Comparison of ENCODE assay signal across 20 mouse cellular contexts in genomic region chr9:114647506-114648432, GRCm38 (mm10). TPM values are rescaled to one million over a fixed set of nuclear protein-coding genes. Genes with fewer than 3 reads are reported as not detected.
DNase-seq lines count a peak whose midpoint lies in the region; ATAC-seq and TF ChIP-seq lines count a peak whose summit lies in the region.
"Had no signal": no experiment of that assay in that cellular context is flagged by ENCODE, and none has a peak within 500 bp of the region (broad histone marks: within the 10 kb centered on the region; RNA-seq: fewer than 3 reads in every experiment).

No protein-coding gene starts in this region.

- H3K4me3 ChIP-seq in kidney, adult 2 months (ENCODE audit: insufficient read depth, low read depth, low read length) = no peak overlapping the region
- no peak overlapping the region for H3K4me3 ChIP-seq in lung, embryonic 14.5 days (ENCODE audit: low read depth, low read length)
- no peak overlapping the region for H3K4me3 ChIP-seq in forebrain, postnatal 0 days (ENCODE audit: low read depth, low read length)
- H3K4me3 ChIP-seq: embryonic facial prominence, embryonic 12.5 days; erythroblast, embryonic 14.5 days; forebrain, embryonic 13.5 days; heart, adult 2 months; midbrain, embryonic 15.5 days had no signal

- no peak; the same call in 1 of the 2 replicates for ATAC-seq in lung, embryonic 14.5 days (ENCODE audit: insufficient read depth)
- no peak for ATAC-seq in forebrain, postnatal 0 days
- ATAC-seq: hindbrain, embryonic 16.5 days; midbrain, embryonic 15.5 days had no signal

- no peaks in the 10 kb centered on the region for H3K9me3 ChIP-seq in lung, embryonic 14.5 days (ENCODE audit: low read depth, low read length)
- no peaks in the 10 kb centered on the region for H3K9me3 ChIP-seq in forebrain, postnatal 0 days (ENCODE audit: low read length)
- H3K9me3 ChIP-seq: embryonic facial prominence, embryonic 12.5 days; forebrain, embryonic 13.5 days; midbrain, embryonic 15.5 days had no signal

- WGBS in kidney, adult 2 months = 78% methylated on average over 28 of the region's 28 CpGs
- 76% methylated on average over 28 of the region's 28 CpGs for WGBS in lung, embryonic 14.5 days
- WGBS in forebrain, postnatal 0 days = 83% methylated on average over 28 of the region's 28 CpGs

- H3K4me1 ChIP-seq in kidney, adult 2 months (ENCODE audit: control insufficient read depth, insufficient read depth, low read length) = no peaks in the 10 kb centered on the region
- no peaks in the 10 kb centered on the region for H3K4me1 ChIP-seq in lung, embryonic 14.5 days (ENCODE audit: insufficient read depth)
- no peaks in the 10 kb centered on the region for H3K4me1 ChIP-seq in forebrain, postnatal 0 days (ENCODE audit: insufficient read depth)
- H3K4me1 ChIP-seq: embryonic facial prominence, embryonic 12.5 days; forebrain, embryonic 13.5 days; midbrain, embryonic 15.5 days had no signal

- H3K27me3 ChIP-seq in kidney, adult 2 months (replicated peaks; ENCODE audit: control insufficient read depth, insufficient read depth, low read length) = no peaks in the 10 kb centered on the region
- H3K27me3 ChIP-seq in lung, embryonic 14.5 days (ENCODE audit: insufficient read depth, low read length) = peaks cover 7% of the 10 kb centered on the region; the same call in 1 of the 2 replicates
- H3K27me3 ChIP-seq in forebrain, postnatal 0 days (ENCODE audit: insufficient read depth, low read length) = no peaks in the 10 kb centered on the region

- no peak overlapping the region for H3K27ac ChIP-seq in kidney, adult 2 months (ENCODE audit: insufficient read depth, low read depth, low read length)
- H3K27ac ChIP-seq in lung, embryonic 14.5 days (ENCODE audit: low read depth) = no peak overlapping the region
- no peak overlapping the region for H3K27ac ChIP-seq in forebrain, postnatal 0 days (ENCODE audit: low read depth, low read length)
- H3K27ac ChIP-seq: embryonic facial prominence, embryonic 12.5 days; forebrain, embryonic 13.5 days; heart, adult 2 months; midbrain, embryonic 15.5 days had no signal

- TF ChIP-seq CTCF in kidney, adult 2 months (conservative IDR thresholded peaks at IDR 0.05; ENCODE audit: insufficient read depth, insufficient read length, low read depth, low read length) = no peak
- TF ChIP-seq CTCF in lung, embryonic 14.5 days (IDR thresholded peaks at IDR 0.05; ENCODE audit: low read depth) = 0 out of 2 replicates have a peak, but pooled peaks have one; percentile 4
- no peak for TF ChIP-seq CTCF in forebrain, postnatal 0 days (IDR thresholded peaks at IDR 0.05; ENCODE audit: low read depth)

- DNase-seq in kidney, adult 2 months = peak; percentile 36
- DNase-seq in kidney, postnatal 14 days = no peak
- no peak for DNase-seq in lung, embryonic 14.5 days
- DNase-seq in lung, postnatal 4 days = no peak
- DNase-seq in A20 (ENCODE audit: low read depth, low spot score) = peak; percentile 32
- peak; percentile 14 for DNase-seq in adipocyte (ENCODE audit: low spot score)
- no peak for DNase-seq in ovary, postnatal 36 days (ENCODE audit: low spot score)
- no peak for DNase-seq in forebrain, postnatal 0 days
- DNase-seq: adrenal gland, postnatal 14 days; cerebellum, adult 9-11 months; gastrocnemius, postnatal 14 days; heart, adult 2 months; kidney, postnatal 10 days; lung, adult 18-20 months; thymus, postnatal 25 days had no signal

- no peak overlapping the region for H3K9ac ChIP-seq in lung, embryonic 14.5 days
- no peak overlapping the region for H3K9ac ChIP-seq in forebrain, postnatal 0 days
- H3K9ac ChIP-seq: embryonic facial prominence, embryonic 12.5 days; forebrain, embryonic 13.5 days; midbrain, embryonic 15.5 days had no signal

- no peak overlapping the region for H3K4me2 ChIP-seq in lung, embryonic 14.5 days
- H3K4me2 ChIP-seq in forebrain, postnatal 0 days (ENCODE audit: low read depth) = no peak overlapping the region
- H3K4me2 ChIP-seq: embryonic facial prominence, embryonic 12.5 days; forebrain, embryonic 13.5 days; midbrain, embryonic 15.5 days had no signal

- TF ChIP-seq POLR2A in kidney, adult 2 months (IDR thresholded peaks at IDR 0.05; ENCODE audit: low read depth, low read length) = no peak

- no peaks in the 10 kb centered on the region for H3K36me3 ChIP-seq in kidney, adult 2 months (ENCODE audit: control insufficient read depth, insufficient read depth, low read length)
- H3K36me3 ChIP-seq in lung, embryonic 14.5 days (ENCODE audit: insufficient read depth) = no peaks in the 10 kb centered on the region
- no peaks in the 10 kb centered on the region for H3K36me3 ChIP-seq in forebrain, postnatal 0 days (ENCODE audit: insufficient read depth)
- H3K36me3 ChIP-seq: embryonic facial prominence, embryonic 12.5 days; midbrain, embryonic 15.5 days had no signal

RNA-seq across cellular contexts. Expression of gene Cnot10, which starts 7.8 kb away (rescaled TPM):
- 21.9 and 24.0 TPM in 2 replicates for polyA plus RNA-seq in kidney, adult 2 months (2012; rRNA removed)
- polyA plus RNA-seq in lung, embryonic 14.5 days (2014; fragmentation: Nextera tagmentation; extraction: Ambion mirVana) = 66.4 and 66.6 TPM in 2 replicates
- total RNA-seq in forebrain, postnatal 0 days (2014; rRNA removed) = 45.2 and 50.6 TPM in 2 replicates
- polyA plus RNA-seq in forebrain, postnatal 0 days (2015; fragmentation: Nextera tagmentation; extraction: Ambion mirVana) = 44.4 and 47.1 TPM in 2 replicates

RNA-seq across cellular contexts. Expression of gene Dync1li1, which starts 40.8 kb away (rescaled TPM):
- polyA plus RNA-seq in kidney, adult 2 months (2012; rRNA removed) = 21.3 and 24.6 TPM in 2 replicates
- 49.9 and 51.1 TPM in 2 replicates for polyA plus RNA-seq in lung, embryonic 14.5 days (2014; fragmentation: Nextera tagmentation; extraction: Ambion mirVana)
- total RNA-seq in forebrain, postnatal 0 days (2014; rRNA removed) = 136 and 152 TPM in 2 replicates
- 127 and 145 TPM in 2 replicates for polyA plus RNA-seq in forebrain, postnatal 0 days (2015; fragmentation: Nextera tagmentation; extraction: Ambion mirVana)

Comparison
In these comparisons a context has a peak if more than half of its experiments do, and no peak if none do; other contexts are left out.
1. DNase-seq: peak in kidney, adult 2 months (single experiment), A20 (single experiment) and adipocyte (single experiment); none in kidney, postnatal 14 days (single experiment), lung, embryonic 14.5 days (single experiment), lung, postnatal 4 days (0 of 2), ovary, postnatal 36 days (single experiment) and forebrain, postnatal 0 days (single experiment).